Mouse (Mus musculus) liver, adult 2 months (tissue): ENCODE data around the gene Hspb8. TPM values are rescaled to one million over a fixed set of nuclear protein-coding genes. Genes with fewer than 3 reads are reported as not detected.
A peak's percentile ranks its signal among the peaks of the same experiment; 100 is the strongest.
"Not testable (repeated sequence)": the region's sequence is repeated elsewhere in the genome, so short reads cannot be mapped to it uniquely, and the experiment has no call there.

Experiments used
- DNase-seq: peaks from one replicate; pipeline ENCODE4 v3.0.0-alpha.2; 2011; ENCODE audit warnings: low read depth, low spot score; ENCODE audit errors: extremely low read depth
- H3K27ac ChIP-seq: fragments of 200-500 bp; replicated peaks from 2 replicates; pipeline ENCODE4 v1.5.1; 2012; ENCODE audit warnings: low read depth, mild to moderate bottlenecking, control low read depth, inconsistent platforms, low read length; ENCODE audit not compliant: insufficient read depth
- H3K27me3 ChIP-seq: fragments of 200-500 bp; 2 replicates; pipeline ENCODE4 v1.6.1; 2012; ENCODE audit warnings: mild to moderate bottlenecking, moderate library complexity, low read length, inconsistent platforms; ENCODE audit not compliant: control insufficient read depth, insufficient read depth
- H3K36me3 ChIP-seq: fragments of 200-500 bp; 2 replicates; pipeline ENCODE4 v1.6.1; 2012; ENCODE audit warnings: low read length, inconsistent platforms; ENCODE audit not compliant: control insufficient read depth, insufficient read depth
- H3K4me1 ChIP-seq: fragments of 200-500 bp; 2 replicates; pipeline ENCODE4 v1.6.1; 2011; ENCODE audit warnings: low read length; ENCODE audit not compliant: control insufficient read depth, insufficient read depth
- H3K4me3 ChIP-seq: fragments of 200-500 bp; 2 replicates; pipeline ENCODE4 v1.5.1; 2011; ENCODE audit warnings: low read depth, mild to moderate bottlenecking, control low read depth, low read length, moderate library complexity; ENCODE audit not compliant: insufficient read depth
- H3K79me2 ChIP-seq: fragments of 200-500 bp; 2 replicates; pipeline ENCODE4 v1.6.1; 2012; ENCODE audit warnings: inconsistent platforms, mild to moderate bottlenecking, low read length, moderate library complexity; ENCODE audit not compliant: control insufficient read depth, insufficient read depth
- H3K9ac ChIP-seq: fragments of 200-500 bp; 2 replicates; pipeline ENCODE4 v1.6.1; 2012; ENCODE audit warnings: low read depth, mild to moderate bottlenecking, control low read depth, inconsistent platforms, low read length
- CTCF ChIP-seq: fragments of 200-500 bp; IDR thresholded peaks from 2 replicates; pipeline ENCODE4 v1.5.1; 2011; ENCODE audit warnings: low read depth, low read length, control low read depth
- POLR2A ChIP-seq: fragments of 200-500 bp; IDR thresholded peaks from 2 replicates; pipeline ENCODE4 v1.6.1; 2011; ENCODE audit warnings: low read length, control low read depth; ENCODE audit not compliant: insufficient read depth; ENCODE audit errors: extremely low read depth
- WGBS: fragments of 180-500 bp; shearing (Covaris S2); methylation state at CpG from one replicate; pipeline ENCODE4 v1.1.7; 2018; 5-methylcytosine and 5-hydroxymethylcytosine counted together
- polyA plus RNA-seq: library from polyadenylated mRNA; depleted of rRNA; stranded (reverse); fragments of >200 nt; gene quantifications from 2 replicates; pipeline ENCODE4 v1.2.3, GENCODE M21; 2012
- total RNA-seq: library from RNA; depleted of rRNA; stranded (reverse); fragments of >200 nt; gene quantifications from 2 replicates; pipeline ENCODE4 v1.2.3, GENCODE M21; 2014

Gene Hspb8
- total and polyA plus RNA-seq, 2 experiments = 149 to 216 TPM

DNA sequence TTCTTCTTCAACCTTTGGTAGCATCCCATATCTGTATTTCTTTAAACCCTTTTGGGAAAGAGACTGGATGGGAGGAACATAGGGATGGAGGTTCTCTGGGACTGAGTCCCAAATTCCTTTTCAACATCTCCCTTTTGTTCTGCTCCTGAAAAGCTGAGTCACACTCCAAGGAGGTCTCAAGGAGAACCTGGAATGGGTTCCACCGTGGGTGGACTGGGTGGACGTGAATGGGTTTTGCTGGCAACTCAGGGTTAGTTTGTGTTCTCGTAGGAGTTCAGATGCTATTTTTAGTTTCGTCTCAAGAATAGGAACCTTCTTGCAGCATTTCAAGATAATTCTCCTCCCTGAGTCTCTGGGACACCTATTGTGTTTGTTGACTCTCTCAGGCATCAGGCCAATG, 17.6 kb upstream of the Hspb8 start:
- Histone ChIP-seq H3K4me3 (no peak overlapping the region), H3K79me2 (no peaks in the 10 kb centered on the region), H3K27ac (no peak overlapping the region), H3K9ac (no peak overlapping the region), H3K36me3 (no peaks in the 10 kb centered on the region), H3K4me1 (peaks cover 16% of the 10 kb centered on the region), H3K27me3 (no peaks in the 10 kb centered on the region)
- whole genome bisulfite sequencing = 49% methylated on average over 4 of the region's 4 CpGs
- TF ChIP-seq POLR2A = no peak
- TF ChIP-seq CTCF = no peak
- DNase-seq = no peak

DNA sequence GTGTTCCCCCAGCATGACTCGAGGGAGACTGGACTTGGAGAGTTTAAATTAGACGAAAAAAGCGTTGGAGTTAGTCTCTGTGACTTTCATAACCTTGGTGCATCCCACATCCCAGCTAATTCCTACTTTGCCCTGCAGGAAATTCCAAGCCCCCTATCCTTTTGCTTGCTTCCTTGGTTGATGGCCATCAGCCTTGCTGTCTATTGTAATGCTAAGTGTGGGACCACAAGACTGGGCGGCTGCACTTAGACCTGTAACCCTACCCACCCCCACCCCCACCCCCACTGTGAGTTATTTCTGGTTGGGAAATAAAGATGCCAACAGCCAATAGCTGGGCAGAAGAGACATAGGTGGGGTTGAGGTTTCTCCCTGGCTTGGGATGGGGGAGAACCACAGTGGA, 15.7 kb upstream of the Hspb8 start:
- 65% methylated on average over 4 of the region's 4 CpGs for WGBS
- H3K36me3 ChIP-seq = no peaks in the 10 kb centered on the region
- peaks cover 6% of the 10 kb centered on the region for H3K4me1 ChIP-seq

DNA sequence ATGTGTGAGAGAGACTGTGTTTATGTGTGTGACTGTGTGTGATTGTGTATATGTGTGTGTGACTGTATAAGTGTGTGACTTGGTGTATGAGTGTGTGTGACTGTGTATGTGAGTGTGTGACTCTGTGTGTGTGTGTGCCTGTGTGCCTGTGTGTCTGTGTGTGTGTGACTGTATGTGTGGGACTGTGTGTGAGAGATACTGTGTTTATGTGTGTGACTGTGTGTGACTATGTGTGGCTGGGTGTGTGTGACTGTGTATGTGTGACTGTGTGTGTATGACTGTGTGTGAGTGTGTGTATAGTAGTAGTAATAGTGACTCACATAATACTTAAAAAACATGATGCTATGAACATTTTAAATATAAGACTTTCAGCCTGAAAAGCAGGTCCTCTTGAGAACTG, 13.5 kb upstream of the Hspb8 start:
- Histone ChIP-seq H3K4me1 (peaks cover 6% of the 10 kb centered on the region; the same call in 1 of the 2 replicates), H3K27me3 (no peaks in the 10 kb centered on the region), H3K27ac (no peak overlapping the region), H3K36me3 (no peaks in the 10 kb centered on the region), H3K9ac (no peak overlapping the region), H3K4me3 (no peak overlapping the region), H3K79me2 (no peaks in the 10 kb centered on the region)
- DNase-seq = no peak
- TF ChIP-seq CTCF (no peak), POLR2A (no peak)

More for the DNA sequence above, 15.7 kb upstream of the Hspb8 start:
- H3K27ac ChIP-seq = no peak overlapping the region
- H3K79me2 ChIP-seq = no peaks in the 10 kb centered on the region
- no peak overlapping the region for H3K4me3 ChIP-seq
- TF ChIP-seq POLR2A (no peak), CTCF (no peak)
- no peak for DNase-seq
- H3K9ac ChIP-seq = no peak overlapping the region
- H3K27me3 ChIP-seq = no peaks in the 10 kb centered on the region

DNA sequence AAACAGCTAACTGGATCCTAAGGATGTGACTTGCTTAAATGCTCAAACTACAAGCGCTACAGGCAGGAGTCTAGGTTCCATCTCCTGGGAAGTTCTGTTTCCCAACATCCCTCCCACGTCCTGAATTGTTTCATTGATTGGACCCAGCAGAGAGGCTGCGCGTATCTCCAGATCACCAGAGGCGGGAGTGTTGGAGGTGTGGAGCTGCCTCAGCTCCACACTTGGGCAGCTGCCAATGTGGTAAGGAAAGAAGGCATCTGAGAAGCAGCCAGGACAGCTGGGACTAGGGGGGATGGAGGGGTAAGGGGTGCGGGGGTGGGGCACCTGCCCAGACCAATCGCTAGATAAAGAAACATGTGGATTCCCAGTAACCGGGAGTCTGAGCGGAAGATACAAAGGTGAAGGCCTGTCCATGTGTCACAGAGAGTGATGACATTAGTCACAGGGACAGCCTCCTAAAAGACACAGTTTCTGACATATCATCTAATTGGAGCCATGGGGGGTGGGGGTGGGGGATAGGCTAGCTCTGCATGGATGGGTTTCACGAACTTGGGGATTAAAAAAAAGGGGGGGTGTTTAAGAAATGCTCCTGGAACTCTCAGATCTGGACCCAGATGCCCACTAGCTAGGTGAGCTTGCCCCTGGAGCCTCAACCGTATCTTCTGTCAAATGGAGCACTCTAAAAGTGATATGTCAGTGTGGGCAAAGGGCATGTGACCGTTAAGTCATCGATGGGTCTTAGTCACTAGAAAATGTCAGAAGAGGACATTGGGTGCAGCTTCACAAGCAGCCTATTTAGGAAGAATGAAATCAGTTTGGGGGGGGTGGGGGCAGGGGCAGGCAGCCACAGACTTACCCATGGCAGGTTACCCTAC, 12.5 kb upstream of the Hspb8 start:
- Histone ChIP-seq H3K9ac (no peak overlapping the region), H3K27me3 (no peaks in the 10 kb centered on the region), H3K79me2 (no peaks in the 10 kb centered on the region), H3K36me3 (no peaks in the 10 kb centered on the region), H3K27ac (peak overlapping the region; percentile 43), H3K4me3 (no peak overlapping the region), H3K4me1 (peaks cover 2% of the 10 kb centered on the region; the same call in 1 of the 2 replicates)
- peak; percentile 92 for DNase-seq
- 15% methylated on average over 13 of the region's 13 CpGs for WGBS
- TF ChIP-seq POLR2A (no peak), CTCF (0 out of 2 replicates have a peak, but pooled peaks have one; percentile 7)

DNA sequence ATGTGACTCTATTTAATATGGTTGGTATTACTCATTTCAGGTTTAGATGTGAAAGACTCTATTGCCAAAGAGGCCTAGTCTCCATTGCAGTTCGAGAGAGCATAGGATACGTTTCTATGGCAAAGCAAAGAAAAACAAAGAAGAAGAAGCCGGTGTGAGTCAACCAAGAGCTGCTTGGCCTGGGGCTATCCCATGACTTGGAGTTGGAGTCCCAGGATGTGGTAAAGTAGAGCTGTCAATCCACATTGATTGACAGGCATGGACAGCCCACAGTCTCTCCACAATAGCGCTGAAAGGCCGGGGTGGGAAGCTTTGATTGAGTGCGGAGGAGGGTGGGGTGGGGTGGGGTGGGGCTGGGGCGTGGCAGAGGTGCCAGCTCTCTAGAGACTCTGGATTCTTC, 10.2 kb upstream of the Hspb8 start:
- Histone ChIP-seq H3K9ac (no peak overlapping the region), H3K27me3 (no peaks in the 10 kb centered on the region), H3K4me3 (no peak overlapping the region), H3K79me2 (no peaks in the 10 kb centered on the region), H3K4me1 (peaks cover 2% of the 10 kb centered on the region; the same call in 1 of the 2 replicates), H3K36me3 (no peaks in the 10 kb centered on the region), H3K27ac (no peak overlapping the region)
- TF ChIP-seq POLR2A = no peak
- TF ChIP-seq CTCF = no peak
- DNase-seq = no peak
- WGBS = 77% methylated on average over 7 of the region's 7 CpGs

DNA sequence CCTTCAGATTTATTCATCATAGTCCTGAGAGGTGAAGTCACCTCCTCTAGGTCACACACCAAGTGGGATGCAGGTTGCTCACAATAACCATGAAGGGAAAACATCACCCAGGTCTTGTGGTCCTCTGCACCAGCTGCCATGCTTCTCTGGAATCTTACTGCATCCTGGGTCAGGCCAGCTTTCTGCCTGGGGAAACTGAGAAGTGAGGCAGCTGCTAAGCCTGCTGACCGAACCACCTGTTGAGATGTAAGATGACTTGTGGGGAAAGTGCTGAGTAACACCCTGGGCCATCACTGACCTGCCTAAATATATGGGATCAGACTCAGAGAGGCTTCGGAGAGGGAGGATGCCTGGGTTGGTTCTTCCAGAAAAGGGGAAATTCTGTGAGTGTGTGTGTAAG, 4.0 kb upstream of the Hspb8 start:
- TF ChIP-seq POLR2A (no peak), CTCF (no peak)
- no peaks in the 10 kb centered on the region for H3K36me3 ChIP-seq
- WGBS = 96% methylated on average over 2 of the region's 2 CpGs
- H3K79me2 ChIP-seq = peaks cover 7% of the 10 kb centered on the region; the same call in 1 of the 2 replicates
- no peak overlapping the region for H3K9ac ChIP-seq
- no peak overlapping the region for H3K27ac ChIP-seq
- peaks cover 7% of the 10 kb centered on the region; the same call in 1 of the 2 replicates for H3K4me1 ChIP-seq
- DNase-seq = no peak
- no peak overlapping the region for H3K4me3 ChIP-seq
- no peaks in the 10 kb centered on the region for H3K27me3 ChIP-seq

DNA sequence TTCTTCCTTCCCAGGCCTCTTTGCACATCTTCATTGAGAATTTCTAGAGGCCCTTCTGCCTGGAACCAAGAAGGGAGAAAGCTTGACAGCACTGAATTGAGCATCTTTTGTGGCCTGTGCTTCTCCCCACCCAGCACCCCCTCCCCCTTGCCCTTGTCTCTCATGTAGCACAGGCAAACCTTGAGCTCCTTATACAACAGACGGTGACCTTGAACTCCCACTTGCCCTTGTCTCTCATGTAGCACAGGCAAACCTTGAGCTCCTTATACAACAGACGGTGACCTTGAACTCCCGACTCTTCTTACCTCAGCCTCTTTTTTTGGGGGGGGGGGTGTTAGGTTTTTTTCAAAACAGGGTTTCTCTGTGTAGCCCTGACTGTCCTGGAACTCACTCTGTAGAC, 3.0 kb upstream of the Hspb8 start:
- WGBS = 93% methylated on average over 3 of the region's 3 CpGs
- not testable (repeated sequence) for H3K4me1 ChIP-seq, DNase-seq, H3K27me3 ChIP-seq, H3K36me3 ChIP-seq, H3K9ac ChIP-seq, H3K27ac ChIP-seq, H3K4me3 ChIP-seq, H3K79me2 ChIP-seq
